Mouse (Mus musculus) thymus, adult 2 months (tissue): ENCODE results near the gene Gas2.

Experiments used
- CTCF ChIP-seq: fragments of 200-500 bp; IDR thresholded peaks from 2 replicates; pipeline ENCODE4 v1.5.1; 2012; ENCODE audit warnings: mild to moderate bottlenecking, control low read depth, low read length, moderate library complexity, borderline replicate concordance; ENCODE audit not compliant: control insufficient read depth, poor library complexity, insufficient read depth; ENCODE audit errors: extremely low read depth
- POLR2A ChIP-seq: fragments of 200-500 bp; IDR thresholded peaks from 2 replicates; pipeline ENCODE4 v1.6.1; 2012; ENCODE audit warnings: mild to moderate bottlenecking, low read length, control low read depth, moderate library complexity; ENCODE audit not compliant: control insufficient read depth, poor library complexity, insufficient read depth; ENCODE audit errors: extremely low read depth

- TF ChIP-seq CTCF (no peak), POLR2A (no peak)
Observed at GRCm38 (mm10) chr7:51879136-51879723, 17.4 kb downstream of the Gas2 start.
